Mouse (Mus musculus) heart, adult 2 months (tissue): ENCODE measurements around the gene Jam3. TPM values are rescaled to one million over a fixed set of nuclear protein-coding genes. Genes with fewer than 3 reads are reported as not detected.
"Not testable (repeated sequence)": the region's sequence is repeated elsewhere in the genome, so short reads cannot be mapped to it uniquely, and the experiment has no call there.

ENCODE experiments used
- DNase-seq, 2 experiments: peaks; one replicate each; pipeline ENCODE4 v3.0.0; 2021
- H3K27ac ChIP-seq: fragments of 200-600 bp; 2 replicates; pipeline ENCODE4 v1.8.1; 2022
- H3K27me3 ChIP-seq: fragments of 200-500 bp; 2 replicates; pipeline ENCODE4 v1.6.1; 2012; ENCODE audit warnings: mild to moderate bottlenecking, low read length, inconsistent platforms, mixed read lengths; ENCODE audit not compliant: control insufficient read depth, insufficient read depth
- H3K36me3 ChIP-seq: fragments of 200-500 bp; 2 replicates; pipeline ENCODE4 v1.6.1; 2012; ENCODE audit warnings: low read length, inconsistent platforms; ENCODE audit not compliant: control insufficient read depth, insufficient read depth
- H3K4me1 ChIP-seq: fragments of 200-500 bp; 2 replicates; pipeline ENCODE4 v1.6.1; 2011; ENCODE audit warnings: low read length; ENCODE audit not compliant: control insufficient read depth, insufficient read depth
- H3K4me3 ChIP-seq: fragments of 200-600 bp; 2 replicates; pipeline ENCODE4 v1.8.1; 2022
- H3K79me2 ChIP-seq: fragments of 200-500 bp; replicated peaks from 2 replicates; pipeline ENCODE4 v1.6.1; 2012; ENCODE audit warnings: mild to moderate bottlenecking, inconsistent platforms, low read length, moderate library complexity, mixed read lengths; ENCODE audit not compliant: control insufficient read depth, insufficient read depth
- H3K9ac ChIP-seq: fragments of 200-500 bp; 2 replicates; pipeline ENCODE4 v1.6.1; 2012; ENCODE audit warnings: low read depth, mild to moderate bottlenecking, control low read depth, inconsistent platforms, low read length, mixed read lengths
- CTCF ChIP-seq: fragments of 200-600 bp; IDR thresholded peaks from 2 replicates; pipeline ENCODE4 v1.8.1; 2022; ENCODE audit warnings: antibody characterized with exemption, mild to moderate bottlenecking, moderate library complexity
- EP300 ChIP-seq: fragments of 200-500 bp; IDR thresholded peaks from 2 replicates; pipeline ENCODE4 v1.6.1; 2011; ENCODE audit warnings: low read depth, low read length, control low read depth; ENCODE audit not compliant: insufficient read depth
- POLR2A ChIP-seq: fragments of 200-500 bp; IDR thresholded peaks from 2 replicates; pipeline ENCODE4 v1.6.1; 2011; ENCODE audit warnings: mild to moderate bottlenecking, low read depth, low read length, control low read depth; ENCODE audit not compliant: insufficient read depth
- WGBS: fragments of 180-500 bp; shearing (Covaris S2); methylation state at CpG from one replicate; pipeline ENCODE4 v1.1.7; 2018; 5-methylcytosine and 5-hydroxymethylcytosine counted together
- intact Hi-C: fragments of 180-260 bp; cut with DNase I; formaldehyde crosslinking; loops from one replicate; pipeline ENCODE4 v1.15.1; 2025
- polyA plus RNA-seq: library from polyadenylated mRNA; depleted of rRNA; stranded (reverse); fragments of >200 nt; gene quantifications from 2 replicates; pipeline ENCODE4 v1.2.3, GENCODE M21; 2012
- total RNA-seq, 2 experiments: library from RNA; stranded (reverse); gene quantifications; 2 replicates each; pipeline ENCODE4 v1.2.3; 2021

Gene Jam3
- total and polyA plus RNA-seq, 3 experiments = 14.1 to 18.9 (median 14.2) TPM

DNA sequence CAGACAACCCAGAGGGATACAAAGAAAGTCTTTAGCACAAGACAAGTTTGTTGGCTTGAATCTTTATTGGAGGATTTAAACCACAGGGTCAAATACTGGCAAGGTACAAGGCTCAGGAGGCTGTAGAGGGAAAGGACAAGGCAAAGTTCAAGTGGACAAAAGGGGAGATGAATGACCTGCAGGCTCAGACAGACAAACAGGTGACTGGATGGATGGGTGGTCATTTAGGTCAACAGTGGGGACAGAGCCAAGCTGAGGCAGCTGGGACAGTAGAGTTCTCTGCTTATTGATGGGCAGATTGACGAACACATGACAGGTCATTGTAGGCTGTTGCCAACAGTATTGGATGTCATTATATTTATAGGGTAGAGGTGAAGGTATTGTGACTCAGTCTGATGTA lies 11.8 kb upstream of the Jam3 start:
- intact Hi-C loops = no loop called here
- no peaks in the 10 kb centered on the region for H3K79me2 ChIP-seq
- H3K27ac ChIP-seq = no peak overlapping the region
- H3K27me3 ChIP-seq = no peaks in the 10 kb centered on the region
- TF ChIP-seq EP300 = no peak
- TF ChIP-seq POLR2A = no peak
- TF ChIP-seq CTCF = no peak
- no peak overlapping the region for H3K9ac ChIP-seq
- no peak for DNase-seq
- WGBS = 85% methylated on average over 1 of the region's 1 CpGs
- no peaks in the 10 kb centered on the region for H3K4me1 ChIP-seq
- H3K4me3 ChIP-seq = no peak overlapping the region
- H3K36me3 ChIP-seq = no peaks in the 10 kb centered on the region

DNA sequence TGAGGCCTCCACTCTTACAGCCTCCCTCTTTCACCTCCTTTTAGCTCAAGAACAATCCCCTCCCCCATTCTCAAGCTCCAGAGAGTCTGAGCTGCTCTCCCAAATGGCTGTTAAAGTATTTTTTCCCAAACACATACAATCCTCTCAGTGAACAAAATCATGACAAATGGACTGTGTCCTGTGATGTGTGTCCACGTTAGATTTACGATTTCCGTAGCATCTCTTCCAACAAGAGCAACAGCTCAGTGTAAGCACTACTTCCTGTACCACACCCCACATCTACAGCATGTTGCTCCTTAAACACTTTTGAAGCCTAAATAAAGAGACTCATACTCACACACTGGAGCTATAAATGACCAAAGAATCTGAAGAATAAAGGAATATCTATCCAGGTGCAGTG lies 10.4 kb upstream of the Jam3 start:
- intact Hi-C loops = no loop called here
- 71% methylated on average over 3 of the region's 3 CpGs for WGBS

DNA sequence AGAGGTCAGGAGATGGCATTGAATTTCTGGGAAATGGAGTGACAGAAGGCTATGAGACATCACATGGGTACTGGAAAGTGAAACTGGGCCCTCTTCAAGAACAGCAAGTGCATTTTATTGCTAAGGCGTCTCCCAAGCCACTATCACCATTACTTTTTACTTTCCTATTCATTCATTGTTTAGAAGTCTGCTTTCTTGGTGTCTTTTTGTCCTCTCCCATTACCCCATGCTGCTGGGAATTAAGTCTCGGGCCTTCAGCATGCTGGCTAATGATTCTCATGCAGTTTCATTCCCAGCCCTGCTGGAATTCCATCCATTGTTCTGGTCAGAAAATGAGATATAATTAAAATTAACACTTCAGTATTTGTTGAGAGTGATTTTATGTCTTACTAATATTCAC lies 9.7 kb upstream of the Jam3 start:
- H3K9ac ChIP-seq = no peak overlapping the region

More for the DNA sequence above, 10.4 kb upstream of the Jam3 start:
- Histone ChIP-seq H3K36me3 (no peaks in the 10 kb centered on the region), H3K4me1 (no peaks in the 10 kb centered on the region), H3K4me3 (no peak overlapping the region), H3K9ac (no peak overlapping the region), H3K79me2 (no peaks in the 10 kb centered on the region), H3K27ac (no peak overlapping the region), H3K27me3 (no peaks in the 10 kb centered on the region)
- TF ChIP-seq EP300 = no peak
- no peak for DNase-seq

DNA sequence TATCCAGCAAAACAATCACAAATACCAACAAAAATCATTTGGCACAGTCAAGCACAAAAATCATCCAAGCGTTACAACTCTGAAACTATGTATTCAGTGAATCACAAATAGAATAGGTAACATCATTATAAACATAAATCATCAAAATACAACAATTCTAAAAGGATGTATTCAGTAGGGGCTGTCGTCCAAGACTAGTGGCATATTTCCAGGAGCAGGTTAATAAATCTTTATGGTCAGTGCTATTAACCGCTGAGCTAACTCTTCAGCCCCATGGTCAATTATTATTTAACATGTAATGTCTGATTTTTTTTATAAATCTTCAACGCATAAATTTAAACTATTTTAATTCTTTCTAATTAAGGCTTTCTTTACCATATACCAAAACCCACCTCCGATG lies 8.4 kb upstream of the Jam3 start:
- H3K27me3 ChIP-seq, H3K36me3 ChIP-seq, H3K27ac ChIP-seq, H3K4me3 ChIP-seq, intact Hi-C loops, H3K4me1 ChIP-seq, H3K9ac ChIP-seq, DNase-seq, H3K79me2 ChIP-seq: not testable (repeated sequence)
- 87% methylated on average over 5 of the region's 5 CpGs for WGBS

More for the DNA sequence above, 9.7 kb upstream of the Jam3 start:
- Histone ChIP-seq H3K4me1 (no peaks in the 10 kb centered on the region), H3K79me2 (no peaks in the 10 kb centered on the region), H3K4me3 (no peak overlapping the region), H3K36me3 (no peaks in the 10 kb centered on the region), H3K27me3 (no peaks in the 10 kb centered on the region), H3K27ac (no peak overlapping the region)
- intact Hi-C loops = no loop called here
- no peak for DNase-seq
- 81% methylated on average over 2 of the region's 2 CpGs for WGBS
- TF ChIP-seq POLR2A (no peak), EP300 (no peak)

DNA sequence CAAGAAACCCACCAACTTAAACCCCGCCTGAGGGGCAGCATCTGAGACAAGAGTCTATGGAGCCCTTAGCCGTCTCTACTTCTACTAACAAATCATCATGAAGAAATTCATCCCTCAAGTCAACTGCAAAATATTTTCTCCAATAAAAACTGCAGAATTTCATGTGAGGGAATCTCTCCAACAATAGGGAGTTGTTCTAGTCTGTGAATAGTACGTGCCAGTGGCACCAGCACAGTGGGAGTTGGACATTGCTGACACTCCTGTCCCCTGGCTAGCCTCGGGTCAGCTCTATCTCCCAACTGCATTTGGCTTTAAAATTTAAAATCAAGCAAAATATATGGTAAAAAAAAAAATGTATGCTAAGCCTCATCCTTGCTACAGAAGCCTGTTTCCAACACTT lies 1.4 kb downstream of the Jam3 start:
- no peaks in the 10 kb centered on the region for H3K79me2 ChIP-seq
- H3K36me3 ChIP-seq = no peaks in the 10 kb centered on the region
- H3K27ac ChIP-seq = no peak overlapping the region
- 78% methylated on average over 4 of the region's 4 CpGs for WGBS
- TF ChIP-seq CTCF (no peak), EP300 (no peak), POLR2A (no peak)
- no peaks in the 10 kb centered on the region for H3K27me3 ChIP-seq
- no peak overlapping the region for H3K9ac ChIP-seq
- H3K4me1 ChIP-seq = peaks cover 5% of the 10 kb centered on the region
- intact Hi-C loops = loop anchor here (2.0 kb wide), 1 partner anchor 45 kb away; no protein-coding TSS in a partner anchor
- H3K4me3 ChIP-seq = no peak overlapping the region
- no peak for DNase-seq

DNA sequence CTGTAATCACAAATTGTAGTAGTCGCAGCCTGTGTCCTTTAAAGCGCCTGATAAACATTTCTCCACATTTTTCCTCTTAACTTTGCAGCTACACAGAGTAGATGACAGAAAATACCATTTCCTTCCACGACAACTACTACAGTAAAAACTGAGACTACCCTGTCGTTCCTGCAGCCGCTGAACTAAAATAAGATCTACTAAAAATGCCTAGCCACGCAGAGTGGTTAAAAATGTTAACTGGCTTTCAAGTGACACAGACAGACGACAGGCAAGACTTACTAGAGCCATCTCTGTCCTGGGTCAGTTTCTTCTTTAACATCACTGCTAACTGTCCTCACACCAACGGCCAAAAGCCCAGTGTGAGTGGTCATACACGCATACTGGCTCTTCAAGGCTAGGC lies 5.4 kb downstream of the Jam3 start:
- Histone ChIP-seq H3K4me1 (peaks cover 8% of the 10 kb centered on the region), H3K4me3 (no peak overlapping the region; the same call in 1 of the 2 replicates), H3K9ac (0 out of 2 replicates have a peak overlapping the region, but pooled peaks have one; percentile 28), H3K27ac (peak overlapping the region; percentile 22; the same call in 1 of the 2 replicates), H3K27me3 (no peaks in the 10 kb centered on the region), H3K36me3 (no peaks in the 10 kb centered on the region; the same call in 1 of the 2 replicates), H3K79me2 (no peaks in the 10 kb centered on the region)
- WGBS = 33% methylated on average over 9 of the region's 9 CpGs
- TF ChIP-seq POLR2A (no peak), EP300 (no peak), CTCF (no peak)
- no peak for DNase-seq
- intact Hi-C loops = no loop called here
